Mouse (Mus musculus): ENCODE measurements at regions not wholly inside any gene's neighbourhood (a gene's known extent, or its start where the extent isn't known, plus 50 kb on each side); places are given as distances from the start of the nearest gene placed in this dataset.

DNA sequence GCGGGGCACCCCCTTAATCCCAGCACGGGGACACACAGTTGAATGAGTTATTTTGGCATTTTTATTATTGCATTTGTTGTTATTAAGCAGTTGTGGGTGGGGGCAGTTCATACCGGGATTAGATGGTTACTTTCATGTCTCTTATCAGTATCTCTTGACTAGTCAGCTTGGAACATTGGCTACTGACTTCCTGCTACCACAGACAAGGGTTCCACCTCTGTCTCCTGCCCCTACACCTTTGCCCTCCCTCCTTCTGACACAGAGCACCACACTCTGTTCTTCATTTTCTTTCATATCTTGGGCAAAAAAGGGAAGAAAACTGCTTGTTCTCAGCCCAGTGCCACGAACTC, 99.1 kb upstream of the Cpsf6 start:
- no peak for TF ChIP-seq EP300 (IDR thresholded peaks at IDR 0.05; ENCODE audit: low read depth)
- TF ChIP-seq CTCF (IDR thresholded peaks at IDR 0.05; ENCODE audit: low read depth) = no peak
